Mouse (Mus musculus): ENCODE data around the gene Icam1. TPM values are rescaled to one million over a fixed set of nuclear protein-coding genes. Genes with fewer than 3 reads are reported as not detected.

The Icam1 gene
- 3.1 TPM for polyA plus RNA-seq (2014; fragmentation: Illumina TruSeq; extraction: RNeasy Lipid Tissue Mini Kit (QIAGEN cat#74804); ENCODE audit: low read depth, low replicate concordance)

GRCm38 (mm10) chr9:21015571-21016130 lies at the start of gene Icam1:
Icam1 (plus strand) TSS chr9:21015985.

GRCm38 (mm10) chr9:20976216-20976960 lies 39.4 kb upstream of the Icam1 start, which contains the start of gene S1pr2:
S1pr2 (minus strand) TSS chr9:20976781.

GRCm38 (mm10) chr9:21002627-21003551 lies 12.9 kb upstream of the Icam1 start, which contains the start of gene Mrpl4:
Mrpl4 (plus strand) TSS chr9:21002738.

GRCm38 (mm10) chr9:21029291-21030054 lies 13.7 kb downstream of the Icam1 start, which contains the start of gene Icam4:
Icam4 (plus strand) TSS chr9:21029373.

GRCm38 (mm10) chr9:21031896-21032351 lies 16.1 kb downstream of the Icam1 start, which contains the start of gene Icam5:
Icam5 (plus strand) TSS chr9:21032073.

GRCm38 (mm10) chr9:21067006-21067684 lies 51.4 kb downstream of the Icam1 start, which contains the start of gene Zglp1:
Zglp1 (minus strand) TSS chr9:21067093.

GRCm38 (mm10) chr9:21073044-21073840 lies 57.5 kb downstream of the Icam1 start, which contains the start of the genes Gm49373 and Fdx1l:
Gm49373 (minus strand) TSS chr9:21073096.
Fdx1l (minus strand) TSS chr9:21073614.

Other genes with a start within 250 kb of the Icam1 start
- gene Col5a3, start 200.9 kb upstream of the Icam1 start, polyA plus RNA-seq (2014; fragmentation: Illumina TruSeq; extraction: RNeasy Lipid Tissue Mini Kit (QIAGEN cat#74804); ENCODE audit: low read depth, low replicate concordance): 0.19 TPM
- gene Rdh8, start 197.5 kb upstream of the Icam1 start, polyA plus RNA-seq (2014; fragmentation: Illumina TruSeq; extraction: RNeasy Lipid Tissue Mini Kit (QIAGEN cat#74804); ENCODE audit: low read depth, low replicate concordance): not detected
- gene A230050P20Rik, start 147.3 kb upstream of the Icam1 start, polyA plus RNA-seq (2014; fragmentation: Illumina TruSeq; extraction: RNeasy Lipid Tissue Mini Kit (QIAGEN cat#74804); ENCODE audit: low read depth, low replicate concordance): 19.2 TPM
- 0.58 TPM for gene Angptl6, start 136.3 kb upstream of the Icam1 start, polyA plus RNA-seq (2014; fragmentation: Illumina TruSeq; extraction: RNeasy Lipid Tissue Mini Kit (QIAGEN cat#74804); ENCODE audit: low read depth, low replicate concordance)
- gene Ppan, start 127.8 kb upstream of the Icam1 start, polyA plus RNA-seq (2014; fragmentation: Illumina TruSeq; extraction: RNeasy Lipid Tissue Mini Kit (QIAGEN cat#74804); ENCODE audit: low read depth, low replicate concordance): 0.50 TPM
- 34.0 TPM for gene Eif3g, start 117.4 kb upstream of the Icam1 start, polyA plus RNA-seq (2014; fragmentation: Illumina TruSeq; extraction: RNeasy Lipid Tissue Mini Kit (QIAGEN cat#74804); ENCODE audit: low read depth, low replicate concordance)
- gene Dnmt1, start 56.1 kb upstream of the Icam1 start, polyA plus RNA-seq (2014; fragmentation: Illumina TruSeq; extraction: RNeasy Lipid Tissue Mini Kit (QIAGEN cat#74804); ENCODE audit: low read depth, low replicate concordance): 1.5 TPM
- 0.48 TPM for gene S1pr2, start 39.2 kb upstream of the Icam1 start, polyA plus RNA-seq (2014; fragmentation: Illumina TruSeq; extraction: RNeasy Lipid Tissue Mini Kit (QIAGEN cat#74804); ENCODE audit: low read depth, low replicate concordance)
- 1.0 TPM for gene Mrpl4, start 13.2 kb upstream of the Icam1 start, polyA plus RNA-seq (2014; fragmentation: Illumina TruSeq; extraction: RNeasy Lipid Tissue Mini Kit (QIAGEN cat#74804); ENCODE audit: low read depth, low replicate concordance)
- not detected for gene Icam4, start 13.4 kb downstream of the Icam1 start, polyA plus RNA-seq (2014; fragmentation: Illumina TruSeq; extraction: RNeasy Lipid Tissue Mini Kit (QIAGEN cat#74804); ENCODE audit: low read depth, low replicate concordance)
- gene Icam5, start 16.1 kb downstream of the Icam1 start, polyA plus RNA-seq (2014; fragmentation: Illumina TruSeq; extraction: RNeasy Lipid Tissue Mini Kit (QIAGEN cat#74804); ENCODE audit: low read depth, low replicate concordance): not detected
- not detected for gene Zglp1, start 51.1 kb downstream of the Icam1 start, polyA plus RNA-seq (2014; fragmentation: Illumina TruSeq; extraction: RNeasy Lipid Tissue Mini Kit (QIAGEN cat#74804); ENCODE audit: low read depth, low replicate concordance)
- gene Gm49373, start 57.1 kb downstream of the Icam1 start, polyA plus RNA-seq (2014; fragmentation: Illumina TruSeq; extraction: RNeasy Lipid Tissue Mini Kit (QIAGEN cat#74804); ENCODE audit: low read depth, low replicate concordance): not detected
- gene Fdx1l, start 57.6 kb downstream of the Icam1 start, polyA plus RNA-seq (2014; fragmentation: Illumina TruSeq; extraction: RNeasy Lipid Tissue Mini Kit (QIAGEN cat#74804); ENCODE audit: low read depth, low replicate concordance): 2.0 TPM
- 0.11 TPM for gene Gm38431, start 76.0 kb downstream of the Icam1 start, polyA plus RNA-seq (2014; fragmentation: Illumina TruSeq; extraction: RNeasy Lipid Tissue Mini Kit (QIAGEN cat#74804); ENCODE audit: low read depth, low replicate concordance)
- 3.2 TPM for gene Raver1, start 76.0 kb downstream of the Icam1 start, polyA plus RNA-seq (2014; fragmentation: Illumina TruSeq; extraction: RNeasy Lipid Tissue Mini Kit (QIAGEN cat#74804); ENCODE audit: low read depth, low replicate concordance)
- 2.3 TPM for gene Tyk2, start 115.3 kb downstream of the Icam1 start, polyA plus RNA-seq (2014; fragmentation: Illumina TruSeq; extraction: RNeasy Lipid Tissue Mini Kit (QIAGEN cat#74804); ENCODE audit: low read depth, low replicate concordance)
- gene Cdc37, start 134.0 kb downstream of the Icam1 start, polyA plus RNA-seq (2014; fragmentation: Illumina TruSeq; extraction: RNeasy Lipid Tissue Mini Kit (QIAGEN cat#74804); ENCODE audit: low read depth, low replicate concordance): 14.0 TPM
- 0.69 TPM for gene Pde4a, start 149.7 kb downstream of the Icam1 start, polyA plus RNA-seq (2014; fragmentation: Illumina TruSeq; extraction: RNeasy Lipid Tissue Mini Kit (QIAGEN cat#74804); ENCODE audit: low read depth, low replicate concordance)
- gene Keap1, start 223.4 kb downstream of the Icam1 start, polyA plus RNA-seq (2014; fragmentation: Illumina TruSeq; extraction: RNeasy Lipid Tissue Mini Kit (QIAGEN cat#74804); ENCODE audit: low read depth, low replicate concordance): 6.6 TPM
- 2.5 TPM for gene S1pr5, start 232.5 kb downstream of the Icam1 start, polyA plus RNA-seq (2014; fragmentation: Illumina TruSeq; extraction: RNeasy Lipid Tissue Mini Kit (QIAGEN cat#74804); ENCODE audit: low read depth, low replicate concordance)
- gene Atg4d, start 249.3 kb downstream of the Icam1 start, polyA plus RNA-seq (2014; fragmentation: Illumina TruSeq; extraction: RNeasy Lipid Tissue Mini Kit (QIAGEN cat#74804); ENCODE audit: low read depth, low replicate concordance): 2.4 TPM